Mouse (Mus musculus): ENCODE results near the gene Gabrd.

Gabrd gene

DNA sequence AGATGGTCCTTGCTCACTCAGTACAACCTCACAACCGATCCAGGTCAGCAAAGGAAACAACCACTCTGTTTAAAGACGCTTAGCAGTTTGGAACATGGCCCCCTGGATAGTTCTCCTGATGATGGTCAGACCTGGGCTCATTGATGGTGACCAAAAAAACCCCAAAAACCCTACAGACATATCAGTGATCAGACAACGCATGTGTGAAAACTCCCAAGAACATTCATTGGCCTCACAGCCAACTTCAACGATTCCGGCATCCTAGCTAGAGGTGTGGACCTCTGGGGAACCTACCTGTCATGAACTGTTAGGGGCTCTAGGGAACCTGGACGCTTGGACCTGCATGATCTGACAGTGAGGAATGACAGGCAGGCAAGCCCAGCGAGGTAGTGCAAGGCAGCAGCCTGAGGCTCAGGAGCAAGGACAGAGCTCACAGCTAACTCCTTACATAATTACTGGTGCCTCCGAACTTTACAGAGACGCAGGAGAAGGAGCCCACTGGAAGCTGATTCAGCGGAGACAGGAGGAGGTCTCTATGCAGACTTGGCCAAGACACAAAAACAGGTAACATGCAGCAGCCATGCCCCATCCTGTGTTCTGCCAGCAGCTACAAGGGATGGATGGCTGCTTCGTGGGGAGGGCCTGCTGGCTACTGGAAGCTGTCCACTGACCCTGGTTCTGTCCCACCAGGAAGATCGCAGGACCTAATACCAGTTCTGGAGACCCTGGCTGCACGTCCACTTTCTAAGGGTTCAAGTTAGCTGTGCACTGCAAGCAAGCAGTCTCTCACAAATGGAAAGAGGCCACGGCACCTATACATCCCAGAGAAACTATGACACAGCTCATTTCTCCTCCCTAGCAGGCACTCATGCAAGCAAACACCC lies 54.3 kb downstream of the Gabrd start:
- DNase-seq (ENCODE audit: low spot score), result no peak

- no peak for DNase-seq (ENCODE audit: low spot score)
Measured at GRCm38 (mm10) chr4:155336284-155337050, 61.4 kb downstream of the Gabrd start.
